ENCODE assay signal across 8 mouse cellular contexts in the genomic region with DNA sequence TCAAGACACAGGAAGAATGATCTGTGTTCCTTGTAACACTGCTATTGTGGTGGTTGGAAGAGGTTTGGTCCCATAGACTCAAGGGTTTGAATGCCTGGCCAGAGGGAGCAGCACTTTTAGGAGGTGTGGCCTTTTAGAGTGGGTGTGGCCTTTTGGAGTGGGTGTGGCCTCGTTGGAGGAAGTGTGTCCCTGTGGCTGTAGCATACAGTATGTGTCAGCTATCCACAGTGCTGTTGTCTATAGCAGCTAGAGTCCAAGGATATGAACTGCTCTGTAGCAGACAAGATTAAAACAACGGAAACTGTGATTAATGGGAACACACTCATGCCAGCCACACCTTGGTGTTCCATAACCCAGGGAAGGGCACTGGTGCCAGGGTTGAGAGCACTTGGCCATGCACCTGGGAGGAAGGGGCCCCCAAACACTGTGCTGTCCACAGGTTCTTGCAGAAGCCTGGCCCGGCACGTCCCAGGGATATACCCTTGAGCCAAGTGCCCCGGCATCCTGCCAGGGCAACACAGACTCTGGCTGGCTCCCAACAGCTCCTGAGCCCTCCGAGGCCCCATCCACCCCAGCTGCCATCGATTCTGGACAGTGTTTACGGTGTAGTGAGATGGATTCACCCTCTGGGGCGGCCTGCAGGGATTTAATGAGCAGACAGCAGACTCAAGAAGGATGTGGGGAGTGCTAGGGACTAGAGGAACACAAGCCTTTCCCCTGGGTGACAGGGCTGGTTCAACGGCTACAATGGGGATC. TPM values are rescaled to one million over a fixed set of nuclear protein-coding genes. Genes with fewer than 3 reads are reported as not detected.
DNase-seq lines count a peak whose midpoint lies in the region; ATAC-seq and TF ChIP-seq lines count a peak whose summit lies in the region.

No protein-coding gene starts in this region.

- no peaks in the 10 kb centered on the region for H3K9me3 ChIP-seq in heart, embryonic 16.5 days (replicated peaks; ENCODE audit: control insufficient read depth, low read length)
- no peaks in the 10 kb centered on the region for H3K9me3 ChIP-seq in lung, embryonic 15.5 days

- peak overlapping the region; percentile 19; the same call in 1 of the 2 replicates for H3K4me2 ChIP-seq in heart, embryonic 16.5 days (ENCODE audit: low read depth, low read length)
- H3K4me2 ChIP-seq in lung, embryonic 15.5 days = peak overlapping the region; percentile 4; the same call in 1 of the 2 replicates

- intact Hi-C loops in gastrocnemius, postnatal 14 days (cut with DNase I; ENCODE audit: low total_unique reads) = no loop called here

- H3K27ac ChIP-seq in heart, embryonic 16.5 days (ENCODE audit: low read length) = peak overlapping the region; percentile 95
- peak overlapping the region; percentile 80 for H3K27ac ChIP-seq in lung, embryonic 15.5 days

- H3K4me1 ChIP-seq in heart, embryonic 16.5 days (ENCODE audit: control insufficient read depth, insufficient read depth, low read length) = peaks cover 38% of the 10 kb centered on the region
- peaks cover 34% of the 10 kb centered on the region for H3K4me1 ChIP-seq in lung, embryonic 15.5 days

- ATAC-seq in heart, embryonic 16.5 days (replicated peaks; ENCODE audit: extremely low read depth, insufficient read depth, low FRiP score) = peak; percentile 91
- peak; percentile 93 for ATAC-seq in lung, embryonic 15.5 days (ENCODE audit: borderline replicate concordance, extremely low read depth, low FRiP score, low TSS enrichment)
- no peak for ATAC-seq in frontal cortex, adult (ENCODE audit: low TSS enrichment)

- 22% methylated on average over 10 of the region's 10 CpGs for WGBS in heart, embryonic 16.5 days
- 33% methylated on average over 10 of the region's 10 CpGs for WGBS in lung, embryonic 15.5 days

- peak overlapping the region; percentile 48; the same call in 1 of the 2 replicates for H3K9ac ChIP-seq in heart, embryonic 16.5 days (ENCODE audit: low read length)
- no peak overlapping the region for H3K9ac ChIP-seq in lung, embryonic 15.5 days

- TF ChIP-seq CTCF in brain, embryonic 14.5 days (IDR thresholded peaks at IDR 0.05; ENCODE audit: borderline replicate concordance, extremely low read depth, insufficient read depth, insufficient read length) = no peak

- peak; percentile 52 for DNase-seq in gastrocnemius, postnatal 14 days
- no peak for DNase-seq in gastrocnemius, adult 18-20 months (ENCODE audit: low spot score)
- peak; percentile 63 for DNase-seq in A20 (ENCODE audit: low read depth, low spot score)
- DNase-seq in brain, embryonic 14.5 days (ENCODE audit: low read depth) = peak; percentile 53
- DNase-seq in right cerebral cortex, adult 2 months (ENCODE audit: low spot score in 2 of 2) = no peak

- H3K36me3 ChIP-seq in heart, embryonic 16.5 days (ENCODE audit: control insufficient read depth, insufficient read depth) = no peaks in the 10 kb centered on the region
- H3K36me3 ChIP-seq in lung, embryonic 15.5 days = no peaks in the 10 kb centered on the region

- no peaks in the 10 kb centered on the region for H3K27me3 ChIP-seq in heart, embryonic 16.5 days (ENCODE audit: control insufficient read depth, insufficient read depth, low read length)
- no peaks in the 10 kb centered on the region for H3K27me3 ChIP-seq in lung, embryonic 15.5 days

- no peak for TF ChIP-seq POLR2A in brain, embryonic 14.5 days (IDR thresholded peaks at IDR 0.05; ENCODE audit: borderline replicate concordance, extremely low read depth, insufficient read depth, insufficient read length, poor library complexity, severe bottlenecking)

- H3K4me3 ChIP-seq in heart, embryonic 16.5 days (ENCODE audit: low read length) = no peak overlapping the region
- no peak overlapping the region for H3K4me3 ChIP-seq in lung, embryonic 15.5 days

RNA-seq across cellular contexts. Expression of a gene that starts 46.3 kb away (rescaled TPM):
- total RNA-seq in gastrocnemius, postnatal 14 days (2021) = 10 to 100 TPM in 1 of 2 experiments, 1 to 10 TPM in 1; 6.3 to 12.5 TPM
- 1 to 10 TPM; 5.5 to 5.8 TPM for total RNA-seq in gastrocnemius, adult 18-20 months (2021)
- polyA plus RNA-seq in brain, embryonic 14.5 days (2012; rRNA removed) = 18.0 and 22.4 TPM in 2 replicates
- 11.7 and 15.3 TPM in 2 replicates for polyA plus RNA-seq in heart, embryonic 16.5 days (2015; fragmentation: Nextera tagmentation; extraction: Ambion mirVana)
- polyA plus RNA-seq in lung, embryonic 15.5 days (2015; fragmentation: Nextera tagmentation; extraction: Ambion mirVana) = 37.7 and 41.0 TPM in 2 replicates

RNA-seq across cellular contexts. Expression of a gene that starts 51.2 kb away (rescaled TPM):
- total RNA-seq in gastrocnemius, postnatal 14 days (2021) = 10 to 100 TPM in 1 of 2 experiments, 1 to 10 TPM in 1; 7.9 to 10.0 TPM
- total RNA-seq in gastrocnemius, adult 18-20 months (2021) = 1 to 10 TPM; 6.9 to 8.7 TPM
- polyA plus RNA-seq in brain, embryonic 14.5 days (2012; rRNA removed) = 38.1 and 38.8 TPM in 2 replicates
- 23.2 and 24.5 TPM in 2 replicates for polyA plus RNA-seq in heart, embryonic 16.5 days (2015; fragmentation: Nextera tagmentation; extraction: Ambion mirVana)
- 35.1 and 38.0 TPM in 2 replicates for polyA plus RNA-seq in lung, embryonic 15.5 days (2015; fragmentation: Nextera tagmentation; extraction: Ambion mirVana)

Comparison
In these comparisons a context has a peak if more than half of its experiments do, and no peak if none do; other contexts are left out.
1. DNase-seq: peak in gastrocnemius, postnatal 14 days (single experiment), A20 (single experiment) and brain, embryonic 14.5 days (single experiment); none in gastrocnemius, adult 18-20 months (single experiment) and right cerebral cortex, adult 2 months (0 of 2).